Mouse (Mus musculus) heart, adult 10 weeks (tissue): ENCODE measurements around the gene Cbx5. TPM values are rescaled to one million over a fixed set of nuclear protein-coding genes. Genes with fewer than 3 reads are reported as not detected.

ENCODE experiments used
- polyA plus RNA-seq: library from polyadenylated mRNA; stranded (reverse); fragments of 350-450 nt; fragmentation: Illumina TruSeq; extraction: RNeasy Lipid Tissue Mini Kit (QIAGEN cat#74804); gene quantifications from one replicate; pipeline ENCODE4 v1.2.3, GENCODE M21; 2014; ENCODE audit warnings: low read depth, low replicate concordance

Gene Cbx5
- 32.8 TPM for polyA plus RNA-seq

GRCm38 (mm10) chr15:103239685-103240159 lies at the start of gene Cbx5:
Cbx5 (minus strand) TSS chr15:103239816.

GRCm38 (mm10) chr15:103272419-103273279 lies 33.0 kb upstream of the Cbx5 start, which contains the start of gene Copz1:
Copz1 (plus strand) TSS chr15:103272714.

GRCm38 (mm10) chr15:103257790-103258728 lies 18.4 kb upstream of the Cbx5 start, which contains the start of gene Nfe2:
Nfe2 (minus strand) TSS chr15:103258403.

GRCm38 (mm10) chr15:103240160-103241028 lies 778 bp upstream of the Cbx5 start, which contains the start of gene Hnrnpa1:
Hnrnpa1 (plus strand) TSS chr15:103240432.

GRCm38 (mm10) chr15:103167042-103167615 lies 72.5 kb downstream of the Cbx5 start, which contains the start of gene Smug1:
Smug1 (minus strand) TSS chr15:103167092.

Other genes starting within 250 kb of the Cbx5 start
- not detected for gene Hoxc8, start 249.2 kb downstream of the Cbx5 start, polyA plus RNA-seq
- gene Hoxc6, start 241.6 kb downstream of the Cbx5 start, polyA plus RNA-seq = not detected
- not detected for gene Hoxc4, start 220.9 kb downstream of the Cbx5 start, polyA plus RNA-seq
- gene Smug1, start 72.7 kb downstream of the Cbx5 start, polyA plus RNA-seq = 8.7 TPM
- 211 TPM for gene Hnrnpa1, start 616 bp upstream of the Cbx5 start, polyA plus RNA-seq
- gene Nfe2, start 18.6 kb upstream of the Cbx5 start, polyA plus RNA-seq = not detected
- gene Copz1, start 32.9 kb upstream of the Cbx5 start, polyA plus RNA-seq = 67.1 TPM
- gene Gpr84, start 70.8 kb upstream of the Cbx5 start, polyA plus RNA-seq = not detected
- 11.8 TPM for gene Zfp385a, start 100.3 kb upstream of the Cbx5 start, polyA plus RNA-seq
- gene Itga5, start 126.9 kb upstream of the Cbx5 start, polyA plus RNA-seq = 35.8 TPM
- not detected for gene Gtsf1, start 190.7 kb upstream of the Cbx5 start, polyA plus RNA-seq
- not detected for gene Gtsf2, start 208.7 kb upstream of the Cbx5 start, polyA plus RNA-seq
- 4.0 TPM for gene Nckap1l, start 214.0 kb upstream of the Cbx5 start, polyA plus RNA-seq